Mouse (Mus musculus): Measurements from ENCODE around the gene Olfr732. TPM values are rescaled to one million over a fixed set of nuclear protein-coding genes. Genes with fewer than 3 reads are reported as not detected.

The Olfr732 gene
- not detected in 2 replicates for total RNA-seq (2014; rRNA removed)
- polyA plus RNA-seq (2015; fragmentation: Nextera tagmentation; extraction: Ambion mirVana): not detected in 2 replicates

DNA sequence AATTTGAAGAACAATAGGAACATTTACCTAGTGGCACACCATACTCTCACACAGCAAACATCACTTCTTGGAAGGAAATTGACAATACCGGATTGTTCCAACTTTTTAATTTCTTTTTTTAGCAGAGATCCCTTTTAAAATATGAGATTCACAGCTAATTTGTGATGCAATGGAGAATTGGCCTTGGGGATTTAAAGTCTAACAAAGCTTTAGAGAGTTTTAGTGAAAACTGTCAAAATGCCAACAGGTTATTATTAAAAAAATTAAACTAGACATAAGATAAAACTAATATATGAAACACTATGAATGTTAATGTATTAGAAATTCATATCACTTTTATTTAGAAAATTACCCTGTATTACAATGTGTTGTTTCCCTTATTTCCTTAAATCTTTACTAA is at the start of gene Olfr732:
Gene Olfr732 (minus strand): TSS at position 101 of the 400 bp plus-strand sequence.
- Histone ChIP-seq H3K4me3 (ENCODE audit: low read depth, low read length) (no peak within 1 kb of the TSS), H3K36me3 (ENCODE audit: insufficient read depth) (no peaks in the 10 kb centered on the region), H3K9ac (no peak within 1 kb of the TSS), H3K4me1 (ENCODE audit: insufficient read depth) (no peaks in the 10 kb centered on the region), H3K4me2 (ENCODE audit: low read depth) (no peak within 1 kb of the TSS), H3K9me3 (ENCODE audit: low read length) (no peaks in the 10 kb centered on the region), H3K27me3 (ENCODE audit: insufficient read depth, low read length) (no peaks in the 10 kb centered on the region), H3K27ac (ENCODE audit: low read depth, low read length) (no peak within 1 kb of the TSS)
- 93% methylated on average over 1 of the region's 1 CpGs for WGBS
- no peak for TF ChIP-seq CTCF (IDR thresholded peaks at IDR 0.05; ENCODE audit: low read depth)
- DNase-seq (no peak), ATAC-seq (no peak)

- Histone ChIP-seq H3K4me3 (ENCODE audit: low read depth, low read length) (no peak within 1 kb of the TSS), H3K27ac (ENCODE audit: low read depth, low read length) (no peak within 1 kb of the TSS), H3K4me1 (ENCODE audit: insufficient read depth) (no peaks in the 10 kb centered on the region), H3K27me3 (ENCODE audit: insufficient read depth, low read length) (no peaks in the 10 kb centered on the region), H3K9me3 (ENCODE audit: low read length) (no peaks in the 10 kb centered on the region), H3K9ac (no peak within 1 kb of the TSS), H3K4me2 (ENCODE audit: low read depth) (no peak within 1 kb of the TSS), H3K36me3 (ENCODE audit: insufficient read depth) (no peaks in the 10 kb centered on the region)
- TF ChIP-seq CTCF (IDR thresholded peaks at IDR 0.05; ENCODE audit: low read depth): no peak
- no peak for ATAC-seq
- DNase-seq: no peak
- 66% methylated on average over 1 of the region's 1 CpGs for WGBS
Measured at GRCm38 (mm10) chr14:50326661-50327060, 42.7 kb upstream of the Olfr732 start, which contains the start of gene Olfr734. TSS of gene Olfr734 (minus strand) at chr14:50326761.

DNA sequence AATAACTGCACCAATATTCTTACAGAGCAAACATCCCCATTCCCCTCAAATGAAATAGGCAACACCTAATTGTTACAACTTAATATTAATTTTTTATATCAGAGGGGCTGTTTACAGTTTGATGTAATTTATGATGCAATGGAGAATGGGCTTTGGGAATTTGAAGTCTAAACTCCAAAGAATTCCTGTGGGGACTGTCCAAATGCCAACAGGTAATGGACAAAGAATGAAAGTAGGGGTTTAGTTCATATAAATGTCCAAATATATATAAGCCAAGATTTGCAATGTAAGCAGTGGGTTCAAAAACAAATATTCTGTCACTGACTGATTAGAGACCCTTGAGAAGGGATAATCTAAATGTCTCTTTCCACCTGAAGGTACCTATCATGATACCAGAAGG is 17.4 kb upstream of the Olfr732 start, which contains the start of gene Olfr733:
Gene Olfr733 (minus strand): TSS at position 101 of the 400 bp plus-strand sequence.
- no peak within 1 kb of the TSS for H3K4me3 ChIP-seq (ENCODE audit: low read depth, low read length)
- no peak within 1 kb of the TSS for H3K9ac ChIP-seq
- no peak within 1 kb of the TSS for H3K4me2 ChIP-seq (ENCODE audit: low read depth)
- H3K4me1 ChIP-seq (ENCODE audit: insufficient read depth): no peaks in the 10 kb centered on the region
- H3K27me3 ChIP-seq (ENCODE audit: insufficient read depth, low read length): no peaks in the 10 kb centered on the region
- ATAC-seq: no peak
- H3K36me3 ChIP-seq (ENCODE audit: insufficient read depth): no peaks in the 10 kb centered on the region
- H3K9me3 ChIP-seq (ENCODE audit: low read length): no peaks in the 10 kb centered on the region
- DNase-seq: no peak
- no peak for TF ChIP-seq CTCF (IDR thresholded peaks at IDR 0.05; ENCODE audit: low read depth)
- no peak within 1 kb of the TSS for H3K27ac ChIP-seq (ENCODE audit: low read depth, low read length)

DNA sequence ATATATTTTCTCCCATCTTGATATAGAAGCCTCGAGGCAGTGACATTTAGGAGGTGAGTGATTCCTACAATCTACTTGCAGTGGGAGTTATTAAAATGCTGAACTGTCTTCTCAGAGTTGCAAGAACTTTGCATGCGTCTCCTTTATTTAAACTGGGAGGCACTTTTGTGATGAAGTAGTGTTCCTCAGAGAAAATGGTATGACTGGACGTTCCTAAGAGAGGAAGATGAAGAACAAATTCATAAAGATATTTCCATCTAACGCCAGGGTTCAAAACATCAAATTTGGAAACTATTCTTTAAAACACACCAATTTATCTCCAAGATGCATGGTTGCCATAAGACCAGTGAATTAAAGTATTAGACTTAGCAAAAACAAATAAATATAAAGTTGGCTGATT is 42.2 kb downstream of the Olfr732 start, which contains the start of gene Olfr731:
Gene Olfr731 (minus strand): TSS at position 101 of the 400 bp plus-strand sequence.
- H3K4me3 ChIP-seq (ENCODE audit: low read depth, low read length): no peak within 1 kb of the TSS

More for the DNA sequence above, 42.2 kb downstream of the Olfr732 start, which contains the start of gene Olfr731:
- Histone ChIP-seq H3K27ac (ENCODE audit: low read depth, low read length) (no peak within 1 kb of the TSS), H3K4me1 (ENCODE audit: insufficient read depth) (no peaks in the 10 kb centered on the region), H3K9ac (no peak within 1 kb of the TSS), H3K9me3 (ENCODE audit: low read length) (no peaks in the 10 kb centered on the region), H3K4me2 (ENCODE audit: low read depth) (no peak within 1 kb of the TSS), H3K27me3 (ENCODE audit: insufficient read depth, low read length) (no peaks in the 10 kb centered on the region), H3K36me3 (ENCODE audit: insufficient read depth) (no peaks in the 10 kb centered on the region)
- TF ChIP-seq CTCF (IDR thresholded peaks at IDR 0.05; ENCODE audit: low read depth): no peak
- ATAC-seq: no peak
- no peak for DNase-seq
- WGBS: 81% methylated on average over 4 of the region's 4 CpGs

Other genes with a start within 250 kb of the Olfr732 start
- gene Olfr725, start 243.8 kb downstream of the Olfr732 start, total RNA-seq (2014; rRNA removed): not detected in 2 replicates
- gene Olfr725, start 243.8 kb downstream of the Olfr732 start, polyA plus RNA-seq (2015; fragmentation: Nextera tagmentation; extraction: Ambion mirVana): not detected in 2 replicates
- gene Olfr726, start 193.3 kb downstream of the Olfr732 start, total RNA-seq (2014; rRNA removed): not detected in 2 replicates
- not detected in 2 replicates for gene Olfr726, start 193.3 kb downstream of the Olfr732 start, polyA plus RNA-seq (2015; fragmentation: Nextera tagmentation; extraction: Ambion mirVana)
- gene Olfr727, start 161.0 kb downstream of the Olfr732 start, total RNA-seq (2014; rRNA removed): 0.38 TPM in 1 of 2 replicates, not detected in the other
- not detected in 2 replicates for gene Olfr727, start 161.0 kb downstream of the Olfr732 start, polyA plus RNA-seq (2015; fragmentation: Nextera tagmentation; extraction: Ambion mirVana)
- not detected in 2 replicates for gene Olfr728, start 141.5 kb downstream of the Olfr732 start, total RNA-seq (2014; rRNA removed)
- gene Olfr728, start 141.5 kb downstream of the Olfr732 start, polyA plus RNA-seq (2015; fragmentation: Nextera tagmentation; extraction: Ambion mirVana): not detected in 2 replicates
- gene Olfr729, start 131.3 kb downstream of the Olfr732 start, total RNA-seq (2014; rRNA removed): not detected in 2 replicates
- gene Olfr729, start 131.3 kb downstream of the Olfr732 start, polyA plus RNA-seq (2015; fragmentation: Nextera tagmentation; extraction: Ambion mirVana): not detected in 2 replicates
- gene Olfr730, start 96.0 kb downstream of the Olfr732 start, total RNA-seq (2014; rRNA removed): not detected in 2 replicates
- not detected in 2 replicates for gene Olfr730, start 96.0 kb downstream of the Olfr732 start, polyA plus RNA-seq (2015; fragmentation: Nextera tagmentation; extraction: Ambion mirVana)
- not detected in 2 replicates for gene Olfr731, start 42.3 kb downstream of the Olfr732 start, total RNA-seq (2014; rRNA removed)
- not detected in 2 replicates for gene Olfr731, start 42.3 kb downstream of the Olfr732 start, polyA plus RNA-seq (2015; fragmentation: Nextera tagmentation; extraction: Ambion mirVana)
- gene Olfr733, start 17.3 kb upstream of the Olfr732 start, total RNA-seq (2014; rRNA removed): not detected in 2 replicates
- not detected in 2 replicates for gene Olfr733, start 17.3 kb upstream of the Olfr732 start, polyA plus RNA-seq (2015; fragmentation: Nextera tagmentation; extraction: Ambion mirVana)
- gene Olfr734, start 42.6 kb upstream of the Olfr732 start, total RNA-seq (2014; rRNA removed): not detected in 2 replicates
- not detected in 2 replicates for gene Olfr734, start 42.6 kb upstream of the Olfr732 start, polyA plus RNA-seq (2015; fragmentation: Nextera tagmentation; extraction: Ambion mirVana)
- not detected in 2 replicates for gene Olfr735, start 64.7 kb upstream of the Olfr732 start, total RNA-seq (2014; rRNA removed)
- gene Olfr735, start 64.7 kb upstream of the Olfr732 start, polyA plus RNA-seq (2015; fragmentation: Nextera tagmentation; extraction: Ambion mirVana): not detected in 2 replicates
- gene Tlr11, start 73.7 kb upstream of the Olfr732 start, total RNA-seq (2014; rRNA removed): not detected in 2 replicates
- gene Tlr11, start 73.7 kb upstream of the Olfr732 start, polyA plus RNA-seq (2015; fragmentation: Nextera tagmentation; extraction: Ambion mirVana): not detected in 2 replicates
- gene Olfr736, start 97.0 kb upstream of the Olfr732 start, total RNA-seq (2014; rRNA removed): not detected in 2 replicates
- not detected in 2 replicates for gene Olfr736, start 97.0 kb upstream of the Olfr732 start, polyA plus RNA-seq (2015; fragmentation: Nextera tagmentation; extraction: Ambion mirVana)
- not detected in 2 replicates for gene Olfr738, start 123.4 kb upstream of the Olfr732 start, total RNA-seq (2014; rRNA removed)
- gene Olfr738, start 123.4 kb upstream of the Olfr732 start, polyA plus RNA-seq (2015; fragmentation: Nextera tagmentation; extraction: Ambion mirVana): not detected in 2 replicates
- gene Olfr739, start 134.4 kb upstream of the Olfr732 start, total RNA-seq (2014; rRNA removed): not detected in 2 replicates
- not detected in 2 replicates for gene Olfr739, start 134.4 kb upstream of the Olfr732 start, polyA plus RNA-seq (2015; fragmentation: Nextera tagmentation; extraction: Ambion mirVana)
- not detected in 2 replicates for gene Olfr740, start 161.3 kb upstream of the Olfr732 start, total RNA-seq (2014; rRNA removed)
- gene Olfr740, start 161.3 kb upstream of the Olfr732 start, polyA plus RNA-seq (2015; fragmentation: Nextera tagmentation; extraction: Ambion mirVana): not detected in 2 replicates
- not detected in 2 replicates for gene Olfr741, start 188.5 kb upstream of the Olfr732 start, total RNA-seq (2014; rRNA removed)
- not detected in 2 replicates for gene Olfr741, start 188.5 kb upstream of the Olfr732 start, polyA plus RNA-seq (2015; fragmentation: Nextera tagmentation; extraction: Ambion mirVana)
- gene Olfr742, start 219.4 kb upstream of the Olfr732 start, total RNA-seq (2014; rRNA removed): not detected in 2 replicates
- not detected in 2 replicates for gene Olfr742, start 219.4 kb upstream of the Olfr732 start, polyA plus RNA-seq (2015; fragmentation: Nextera tagmentation; extraction: Ambion mirVana)
- not detected in 2 replicates for gene Olfr743, start 237.6 kb upstream of the Olfr732 start, total RNA-seq (2014; rRNA removed)
- gene Olfr743, start 237.6 kb upstream of the Olfr732 start, polyA plus RNA-seq (2015; fragmentation: Nextera tagmentation; extraction: Ambion mirVana): not detected in 2 replicates